Mouse (Mus musculus) hindbrain, embryonic 16.5 days (tissue): ENCODE data around the gene Mboat2. TPM values are rescaled to one million over a fixed set of nuclear protein-coding genes. Genes with fewer than 3 reads are reported as not detected.

Experiments
- ATAC-seq: fragments of 200-750 bp; cut with Nextera tagmentation; 2 replicates; pipeline ENCODE4 v1.8.0; 2017; ENCODE audit warnings: moderate TSS enrichment, moderate library complexity
- H3K27ac ChIP-seq: fragments of 300-500 bp; sonication (generic); 2 replicates; pipeline ENCODE4 v1.5.1; 2014; ENCODE audit warnings: low read depth, mild to moderate bottlenecking, control low read depth, low read length, moderate library complexity
- H3K27me3 ChIP-seq: fragments of 300-500 bp; sonication (generic); replicated peaks from 2 replicates; pipeline ENCODE4 v1.6.1; 2014; ENCODE audit warnings: low read length; ENCODE audit not compliant: control insufficient read depth, insufficient read depth
- H3K36me3 ChIP-seq: fragments of 300-500 bp; sonication (generic); 2 replicates; pipeline ENCODE4 v1.6.1; 2014; ENCODE audit warnings: mild to moderate bottlenecking, low read length, moderate library complexity, mixed read lengths; ENCODE audit not compliant: control insufficient read depth, insufficient read depth
- H3K4me1 ChIP-seq: fragments of 300-500 bp; sonication (generic); 2 replicates; pipeline ENCODE4 v1.6.1; 2014; ENCODE audit warnings: low read depth, low read length; ENCODE audit not compliant: control insufficient read depth, insufficient read depth
- H3K4me2 ChIP-seq: fragments of 300-500 bp; sonication (generic); 2 replicates; pipeline ENCODE4 v1.6.1; 2014; ENCODE audit warnings: mild to moderate bottlenecking, low read length, control low read depth, moderate library complexity
- H3K4me3 ChIP-seq: fragments of 300-500 bp; sonication (generic); 2 replicates; pipeline ENCODE4 v1.5.1; 2014; ENCODE audit warnings: mild to moderate bottlenecking, low read length, control low read depth, moderate library complexity
- H3K9ac ChIP-seq: fragments of 300-500 bp; sonication (generic); 2 replicates; pipeline ENCODE4 v1.6.1; 2014; ENCODE audit warnings: low read depth, mild to moderate bottlenecking, control low read depth, low read length, moderate library complexity
- H3K9me3 ChIP-seq: fragments of 300-500 bp; sonication (generic); 2 replicates; pipeline ENCODE4 v1.6.1; 2014; ENCODE audit warnings: mild to moderate bottlenecking, low read length, moderate library complexity; ENCODE audit not compliant: control insufficient read depth
- WGBS: fragments of 180-500 bp; shearing (Covaris S2); extraction: QIAGEN DNeasy Blood & Tissue Kit; methylation state at CpG from one replicate; pipeline ENCODE4 v1.1.7; 2014; 5-methylcytosine and 5-hydroxymethylcytosine counted together
- polyA plus RNA-seq: library from polyadenylated mRNA; unstranded; fragments of >200 nt; fragmentation: Nextera tagmentation; extraction: Ambion mirVana; gene quantifications from 2 replicates; pipeline ENCODE4 v1.2.1, GENCODE M21; 2015

Mboat2 gene
- polyA plus RNA-seq, 1 experiment from 2014 or later: 68.6 TPM

DNA sequence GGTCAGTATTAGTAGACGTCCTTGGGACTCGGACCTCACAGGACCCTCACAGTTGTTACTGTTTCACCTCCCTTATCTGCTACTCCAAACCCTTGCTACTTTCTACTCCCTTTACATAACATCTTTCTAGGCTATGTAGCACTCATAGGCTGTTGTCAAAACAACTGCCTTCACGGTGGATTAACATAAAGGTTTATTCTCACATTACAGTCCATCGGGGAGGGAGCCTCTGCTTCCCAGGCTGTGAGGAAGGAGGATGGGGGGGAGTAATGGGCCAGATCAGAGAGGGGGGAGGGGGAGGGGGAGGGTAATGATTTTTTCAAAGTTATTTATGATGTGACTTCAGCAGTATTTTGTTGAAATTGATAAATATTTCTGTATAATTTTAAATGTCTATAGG lies 95.0 kb downstream of the Mboat2 start:
- no peak overlapping the region for H3K4me3 ChIP-seq
- ATAC-seq: no peak
- no peaks in the 10 kb centered on the region for H3K9me3 ChIP-seq
- no peaks in the 10 kb centered on the region for H3K36me3 ChIP-seq
- no peak overlapping the region for H3K27ac ChIP-seq
- H3K4me1 ChIP-seq: peaks cover 13% of the 10 kb centered on the region
- 47% methylated on average over 4 of the region's 4 CpGs for WGBS
- H3K27me3 ChIP-seq: no peaks in the 10 kb centered on the region
- H3K4me2 ChIP-seq: no peak overlapping the region
- no peak overlapping the region for H3K9ac ChIP-seq

DNA sequence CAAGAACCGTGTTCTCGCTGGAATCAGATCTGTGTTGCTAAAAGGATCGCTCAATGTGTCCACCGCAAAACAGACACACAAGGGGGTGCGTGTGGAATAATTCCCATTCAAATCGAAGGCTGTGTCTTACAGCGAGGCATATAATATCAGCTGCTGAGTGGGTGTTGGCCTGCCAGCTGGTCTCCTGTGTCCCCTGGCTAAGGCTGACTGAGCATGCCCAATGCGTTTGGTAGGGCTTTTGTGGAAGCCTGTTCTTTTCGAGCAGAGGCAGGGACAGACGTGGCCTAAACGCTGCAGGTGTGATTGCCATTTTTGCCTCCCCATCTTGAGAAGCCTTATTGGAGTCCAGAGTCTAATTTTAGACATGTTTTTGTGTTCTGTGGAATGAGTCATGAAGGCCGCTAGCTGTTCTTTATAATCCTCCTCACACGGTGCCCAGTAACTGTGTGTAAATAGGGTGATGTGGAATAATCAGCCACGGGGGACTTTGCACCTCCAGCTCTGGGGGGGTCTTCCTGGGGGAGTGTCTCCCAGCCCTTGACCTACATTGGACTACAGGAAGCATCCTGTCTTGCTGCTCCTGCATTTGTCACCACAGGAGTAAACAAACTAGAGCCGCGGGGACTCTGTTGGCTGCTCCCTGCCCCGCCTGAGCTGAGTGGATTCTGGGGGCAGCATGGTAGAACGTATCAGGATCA lies 97.5 kb downstream of the Mboat2 start:
- peak overlapping the region; percentile 31; the same call in 1 of the 2 replicates for H3K9ac ChIP-seq
- 44% methylated on average over 18 of the region's 18 CpGs for WGBS

DNA sequence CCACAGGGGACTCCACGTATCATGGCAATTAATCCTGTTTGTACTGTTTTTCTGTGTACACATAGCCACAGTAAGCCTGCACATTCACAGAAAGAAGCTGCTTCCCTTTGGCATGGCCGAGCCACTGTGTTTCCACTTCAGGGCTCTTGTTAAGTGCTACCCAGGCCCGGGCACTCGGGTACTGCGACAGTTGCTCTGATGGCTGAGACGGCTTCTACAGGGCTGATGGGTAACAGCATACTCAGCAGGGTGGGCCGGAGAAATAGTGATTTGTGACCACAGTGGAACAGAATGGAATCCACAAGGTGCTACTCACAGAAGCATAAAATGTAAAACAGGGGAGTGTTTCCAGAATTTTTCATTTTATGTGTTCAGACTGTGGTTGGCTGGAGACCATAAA lies 98.4 kb downstream of the Mboat2 start:
- no peaks in the 10 kb centered on the region for H3K27me3 ChIP-seq
- peak; percentile 37; the same call in 1 of the 2 replicates for ATAC-seq
- WGBS: 61% methylated on average over 7 of the region's 7 CpGs
- peaks cover 13% of the 10 kb centered on the region for H3K4me1 ChIP-seq
- no peaks in the 10 kb centered on the region for H3K36me3 ChIP-seq
- H3K9me3 ChIP-seq: no peaks in the 10 kb centered on the region
- H3K4me3 ChIP-seq: no peak overlapping the region
- no peak overlapping the region for H3K4me2 ChIP-seq
- H3K27ac ChIP-seq: 0 out of 2 replicates have a peak overlapping the region, but pooled peaks have one; percentile 20
- H3K9ac ChIP-seq: no peak overlapping the region

More for the DNA sequence above, 97.5 kb downstream of the Mboat2 start:
- H3K4me1 ChIP-seq: peaks cover 13% of the 10 kb centered on the region
- H3K36me3 ChIP-seq: no peaks in the 10 kb centered on the region
- H3K9me3 ChIP-seq: no peaks in the 10 kb centered on the region
- H3K27ac ChIP-seq: peak overlapping the region; percentile 70
- no peak overlapping the region for H3K4me2 ChIP-seq
- no peak overlapping the region for H3K4me3 ChIP-seq
- ATAC-seq: peak; percentile 67
- no peaks in the 10 kb centered on the region for H3K27me3 ChIP-seq

DNA sequence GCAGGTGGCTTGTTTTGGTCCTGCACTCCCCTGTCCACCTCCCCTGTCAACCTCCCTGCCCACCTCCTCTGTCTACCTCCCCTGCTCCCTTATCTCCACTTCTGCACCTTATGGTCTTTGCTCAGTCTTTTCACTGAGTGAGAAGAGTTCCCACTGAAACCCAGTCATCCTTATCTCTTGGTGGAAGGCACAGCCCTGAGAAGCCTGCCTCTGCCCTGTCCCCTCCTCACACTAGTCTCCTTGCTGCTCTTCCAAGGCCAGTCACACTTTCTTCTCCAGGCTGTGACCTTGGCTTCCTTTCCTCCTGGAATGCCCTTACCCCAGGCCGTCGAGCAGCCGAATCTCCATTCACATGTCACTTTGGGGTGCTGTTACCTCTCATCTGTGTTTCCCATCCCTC lies 100.1 kb downstream of the Mboat2 start:
- Histone ChIP-seq H3K27me3 (no peaks in the 10 kb centered on the region), H3K36me3 (no peaks in the 10 kb centered on the region), H3K4me1 (peaks cover 13% of the 10 kb centered on the region), H3K27ac (no peak overlapping the region), H3K4me3 (no peak overlapping the region), H3K4me2 (no peak overlapping the region), H3K9me3 (no peaks in the 10 kb centered on the region), H3K9ac (no peak overlapping the region)
- ATAC-seq: no peak
- WGBS: 94% methylated on average over 3 of the region's 3 CpGs

DNA sequence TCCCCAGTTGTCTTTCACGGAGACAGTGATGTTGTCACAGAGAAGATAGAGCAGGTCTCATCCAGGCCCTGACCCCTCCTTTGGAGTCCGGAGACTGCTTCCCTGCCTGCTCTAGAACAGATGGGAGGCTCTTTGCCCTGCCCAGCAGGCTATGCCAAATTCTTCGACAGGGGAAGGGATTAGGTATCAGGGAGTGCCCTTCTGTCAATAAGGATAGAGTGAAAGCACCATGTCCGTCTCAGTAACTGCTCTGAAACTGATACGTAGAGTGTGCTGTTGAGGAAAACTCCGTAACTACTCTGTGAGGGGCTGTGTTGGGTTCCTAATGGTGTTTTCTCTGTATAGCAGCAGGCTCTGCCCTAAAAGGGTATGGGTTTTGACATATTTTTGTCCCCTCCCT lies 101.4 kb downstream of the Mboat2 start:
- Histone ChIP-seq H3K9me3 (no peaks in the 10 kb centered on the region), H3K36me3 (no peaks in the 10 kb centered on the region), H3K27me3 (no peaks in the 10 kb centered on the region), H3K4me1 (peaks cover 13% of the 10 kb centered on the region), H3K4me2 (no peak overlapping the region), H3K4me3 (no peak overlapping the region), H3K27ac (peak overlapping the region; percentile 24; the same call in 1 of the 2 replicates), H3K9ac (no peak overlapping the region)
- ATAC-seq: no peak
- WGBS: 74% methylated on average over 6 of the region's 6 CpGs

DNA sequence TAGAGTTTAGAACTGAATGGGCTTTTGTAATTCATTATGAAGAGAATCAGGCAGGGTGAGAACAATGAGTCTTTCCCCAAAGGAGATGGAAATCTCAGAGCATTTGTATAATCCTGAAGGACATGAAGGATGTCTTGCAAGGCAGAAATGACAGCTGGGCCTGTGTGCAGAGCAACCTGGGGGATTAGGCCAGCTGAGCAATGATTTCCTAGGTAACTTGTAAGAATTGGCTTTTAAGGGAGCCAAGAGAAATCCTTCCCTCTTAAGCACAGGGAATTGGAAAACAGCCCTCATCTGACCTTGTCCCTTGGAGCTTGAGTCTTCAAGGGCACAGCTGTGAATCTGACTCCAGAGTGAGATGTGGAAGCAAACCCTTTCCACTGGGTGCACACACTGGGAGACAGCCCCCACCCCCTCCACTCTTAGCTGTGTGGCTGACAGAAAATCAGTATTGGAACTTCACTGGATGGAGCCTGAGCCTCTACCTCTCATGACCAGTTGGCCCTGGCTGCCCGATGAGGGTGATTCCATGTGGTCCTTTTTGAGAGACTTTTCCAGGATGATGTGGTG lies 102.6 kb downstream of the Mboat2 start:
- Histone ChIP-seq H3K27ac (peak overlapping the region; percentile 0; the same call in 1 of the 2 replicates), H3K9ac (no peak overlapping the region), H3K4me1 (peaks cover 9% of the 10 kb centered on the region), H3K4me2 (no peak overlapping the region), H3K4me3 (no peak overlapping the region), H3K27me3 (no peaks in the 10 kb centered on the region), H3K9me3 (no peaks in the 10 kb centered on the region), H3K36me3 (no peaks in the 10 kb centered on the region)
- 67% methylated on average over 1 of the region's 1 CpGs for WGBS
- peak; percentile 43; the same call in 1 of the 2 replicates for ATAC-seq

DNA sequence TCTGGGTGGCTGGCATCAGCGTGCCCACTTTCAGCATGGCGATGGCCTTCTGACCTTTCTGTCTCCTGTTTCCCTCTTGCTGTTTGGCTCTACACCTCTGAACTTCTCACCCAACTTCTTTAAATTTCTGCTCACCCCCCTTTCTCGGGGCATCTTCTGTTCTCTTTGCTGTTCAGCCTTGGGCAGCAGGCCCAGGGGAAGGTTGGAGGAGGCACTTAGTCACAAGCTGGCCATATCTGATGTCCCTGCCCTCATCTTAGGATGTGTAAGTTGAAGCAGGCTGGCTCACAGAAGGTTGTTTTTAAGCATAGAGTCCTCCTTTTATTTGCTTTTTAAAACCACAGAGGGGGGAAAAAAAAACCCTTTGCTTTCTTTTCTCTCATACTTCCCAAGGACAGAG lies 103.3 kb downstream of the Mboat2 start:
- no peak overlapping the region for H3K9ac ChIP-seq
- H3K9me3 ChIP-seq: no peaks in the 10 kb centered on the region
- ATAC-seq: no peak
- no peak overlapping the region for H3K4me2 ChIP-seq
- 92% methylated on average over 3 of the region's 3 CpGs for WGBS
- H3K27me3 ChIP-seq: no peaks in the 10 kb centered on the region
- H3K36me3 ChIP-seq: no peaks in the 10 kb centered on the region
- H3K27ac ChIP-seq: no peak overlapping the region
- no peak overlapping the region for H3K4me3 ChIP-seq
- peaks cover 2% of the 10 kb centered on the region for H3K4me1 ChIP-seq

DNA sequence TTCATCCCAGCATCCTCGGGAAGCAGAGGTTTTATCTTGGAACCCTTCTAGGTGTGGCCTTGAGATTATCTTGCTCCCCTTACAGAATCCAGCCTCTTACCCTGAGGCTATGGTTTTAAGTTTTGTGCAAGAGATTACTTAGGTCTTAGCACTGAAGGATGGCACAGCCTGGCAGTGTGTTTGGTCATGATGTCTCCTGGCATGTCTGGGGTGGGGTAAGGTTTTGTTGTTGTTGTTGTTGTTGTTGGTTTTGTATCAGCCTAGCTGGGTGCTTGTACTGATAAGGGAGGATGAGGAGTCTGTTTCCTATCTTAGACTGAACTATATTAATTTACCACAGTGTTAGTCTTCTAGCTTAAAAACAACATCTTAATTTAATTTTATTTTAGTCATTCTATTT lies 105.6 kb downstream of the Mboat2 start:
- 100% methylated on average over 1 of the region's 1 CpGs for WGBS
- Histone ChIP-seq H3K36me3 (no peaks in the 10 kb centered on the region), H3K4me1 (no peaks in the 10 kb centered on the region; the same call in 1 of the 2 replicates), H3K9me3 (no peaks in the 10 kb centered on the region), H3K4me3 (no peak overlapping the region), H3K9ac (no peak overlapping the region), H3K27ac (no peak overlapping the region), H3K27me3 (no peaks in the 10 kb centered on the region), H3K4me2 (no peak overlapping the region)
- ATAC-seq: no peak

DNA sequence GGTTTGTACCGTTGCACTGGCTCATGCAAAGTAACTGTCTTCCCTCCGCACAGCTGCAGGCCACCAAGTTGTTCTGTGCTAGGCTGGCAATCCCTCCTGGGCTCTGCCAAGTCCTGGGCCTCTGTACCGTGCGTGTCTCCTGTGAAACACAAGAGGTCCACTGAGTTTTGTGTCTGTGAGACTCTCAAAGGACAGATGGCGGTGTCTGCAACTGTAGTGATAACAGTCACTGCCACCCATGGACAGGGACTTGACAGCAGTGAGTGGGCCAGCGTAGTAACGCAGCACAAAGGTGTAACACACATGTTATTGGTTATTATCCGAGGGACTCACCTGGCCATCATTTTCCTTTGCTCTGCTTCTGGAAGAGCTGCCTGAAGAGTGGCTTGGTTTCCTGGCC lies 108.7 kb downstream of the Mboat2 start:
- H3K27me3 ChIP-seq: no peaks in the 10 kb centered on the region
- no peak overlapping the region for H3K9ac ChIP-seq
- no peak overlapping the region for H3K4me3 ChIP-seq
- 87% methylated on average over 8 of the region's 8 CpGs for WGBS
- H3K9me3 ChIP-seq: no peaks in the 10 kb centered on the region
- no peak overlapping the region for H3K27ac ChIP-seq
- no peaks in the 10 kb centered on the region for H3K4me1 ChIP-seq
- ATAC-seq: no peak
- H3K36me3 ChIP-seq: peaks cover 3% of the 10 kb centered on the region; the same call in 1 of the 2 replicates
- no peak overlapping the region for H3K4me2 ChIP-seq
